Mouse (Mus musculus) c-Kit-positive CD71-positive TER-119-positive erythroid progenitor cells, embryonic 14.5 days (primary cell): ENCODE measurements around the gene Wt1.

ENCODE experiments used
- DNase-seq: peaks from one replicate; pipeline ENCODE4 v3.0.0-alpha.2; 2013; ENCODE audit warnings: low spot score

Wt1 gene

DNA sequence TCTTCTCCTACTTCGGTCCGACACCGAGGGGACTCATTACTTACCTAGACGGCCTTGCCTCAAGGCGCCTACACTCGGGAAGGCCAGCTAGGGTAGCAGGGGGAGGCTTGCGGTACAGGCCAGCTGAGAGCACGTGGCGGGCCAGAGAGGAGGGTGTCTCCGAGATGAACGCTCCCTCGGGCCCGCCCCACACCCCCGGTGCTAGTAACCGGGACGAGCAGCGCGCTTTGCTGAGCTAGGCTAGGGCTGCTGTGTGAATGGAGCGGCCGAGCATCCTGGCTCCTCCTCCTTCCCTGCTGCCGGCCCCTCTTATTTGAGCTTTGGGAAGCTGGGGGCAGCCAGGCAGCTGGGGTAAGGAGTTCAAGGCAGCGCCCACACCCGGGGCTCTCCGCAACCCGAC is at the start of gene Wt1:
Wt1 (plus strand) TSS at position 251 of the 400 bp plus-strand sequence.
- DNase-seq = no peak

DNA sequence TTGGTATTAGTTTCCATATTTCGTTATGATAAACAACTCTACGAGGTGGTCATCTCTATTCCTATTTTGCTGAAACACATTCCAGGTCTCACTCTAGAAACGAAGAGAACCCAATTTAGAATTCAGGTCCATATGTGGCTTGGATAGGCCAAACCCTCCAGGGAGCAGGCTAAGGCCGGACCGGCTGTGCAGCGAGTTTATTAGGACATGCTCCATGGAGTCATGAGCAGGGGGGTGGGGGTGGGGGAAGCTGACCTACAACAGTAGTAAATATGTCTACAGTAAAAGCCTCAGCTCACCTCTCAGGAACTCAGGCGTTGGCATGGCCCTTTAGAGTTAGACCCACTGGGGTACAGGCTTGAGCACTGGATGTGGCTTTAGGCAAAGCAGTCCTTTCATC is 49.2 kb upstream of the Wt1 start:
- no peak for DNase-seq

GRCm38 (mm10) chr2:105082256-105082790 is 44.0 kb upstream of the Wt1 start:
- no peak for DNase-seq

DNA sequence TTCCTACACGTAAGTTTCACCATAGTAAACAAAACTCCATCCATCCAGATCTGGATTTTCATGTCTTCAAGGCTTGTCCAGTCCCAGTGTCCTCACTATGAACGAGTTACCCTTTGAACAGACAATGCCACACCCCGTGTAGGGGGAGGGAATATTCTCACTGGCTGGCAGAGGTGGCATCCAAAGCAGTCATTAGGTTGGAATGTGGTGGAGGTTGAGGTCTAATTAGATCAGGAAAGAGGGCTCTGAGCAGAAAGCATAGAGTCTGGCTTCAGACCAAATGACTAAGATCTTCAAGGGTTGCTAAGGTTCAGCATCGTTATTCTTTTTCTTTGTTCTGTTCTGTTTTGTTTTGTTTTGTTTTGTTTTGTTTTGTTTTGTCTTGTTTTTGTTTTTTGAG is 42.3 kb upstream of the Wt1 start:
- DNase-seq = no peak

DNA sequence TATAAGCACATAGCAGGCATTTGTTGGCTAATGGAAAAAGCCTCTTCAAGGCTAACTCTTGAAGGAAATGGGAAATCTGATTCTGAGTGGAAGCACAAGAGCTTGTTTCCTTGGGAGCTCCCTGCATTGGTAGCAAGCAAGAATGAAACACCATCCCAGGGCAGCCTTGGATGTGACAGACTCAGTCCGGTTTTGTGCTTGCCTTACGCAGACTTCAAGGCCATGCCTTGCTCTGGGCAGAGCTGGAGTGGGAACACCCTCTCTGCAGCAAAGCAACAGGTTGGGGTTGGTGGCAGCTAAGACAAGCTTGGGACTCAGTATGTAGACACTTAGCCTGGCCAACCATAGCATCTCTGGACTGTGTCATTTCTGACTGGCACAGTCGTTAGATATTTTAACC is 40.2 kb upstream of the Wt1 start:
- DNase-seq = no peak

DNA sequence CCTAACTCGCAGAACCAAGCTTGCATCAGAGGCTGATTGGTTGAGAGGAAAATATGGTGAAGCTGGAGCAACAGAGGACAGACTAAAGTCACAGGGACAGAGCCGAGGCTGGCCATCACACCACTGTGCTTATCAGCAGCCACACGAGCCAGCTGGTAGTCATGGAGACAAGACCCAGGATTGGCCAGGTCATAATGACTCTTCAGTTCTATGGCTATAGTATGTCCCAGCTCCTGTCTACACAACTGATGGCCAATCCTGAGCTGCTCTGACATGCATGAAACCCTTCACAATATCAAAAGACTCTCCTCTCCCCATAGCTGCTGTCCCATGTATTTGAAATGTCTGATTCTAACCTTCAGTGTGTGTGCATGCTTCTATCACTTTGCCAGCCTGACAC is 38.3 kb upstream of the Wt1 start:
- DNase-seq = no peak

DNA sequence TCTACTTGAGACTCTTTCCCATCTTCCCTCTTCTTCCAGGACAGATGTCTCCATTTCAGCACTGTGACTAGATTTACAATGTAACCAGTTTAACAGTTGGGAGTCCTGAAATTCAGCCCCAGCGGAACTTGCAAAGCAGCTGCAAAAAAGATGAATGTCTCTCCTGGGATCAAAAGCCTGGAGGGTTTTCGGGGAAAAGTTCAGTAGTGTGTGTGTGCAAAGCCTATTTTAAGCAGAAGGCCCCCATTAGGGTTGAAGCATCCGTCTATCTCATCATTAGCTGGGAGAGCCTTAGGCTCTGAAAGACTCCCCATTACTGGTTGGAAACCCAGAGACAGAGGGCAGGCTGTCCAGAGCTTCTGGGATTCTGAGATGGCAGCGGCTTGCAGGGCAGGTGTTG is 37.2 kb upstream of the Wt1 start:
- no peak for DNase-seq

- DNase-seq = no peak
Measured at GRCm38 (mm10) chr2:105089581-105090508, 36.5 kb upstream of the Wt1 start.

GRCm38 (mm10) chr2:105090991-105091390 is 35.3 kb upstream of the Wt1 start:
- no peak for DNase-seq

- DNase-seq = no peak
Measured at GRCm38 (mm10) chr2:105091718-105092117, 34.6 kb upstream of the Wt1 start, which contains the start of gene Gm11060. TSS of gene Gm11060 (plus strand) at chr2:105092018.

GRCm38 (mm10) chr2:105097294-105097953 is 28.9 kb upstream of the Wt1 start:
- DNase-seq = no peak

DNA sequence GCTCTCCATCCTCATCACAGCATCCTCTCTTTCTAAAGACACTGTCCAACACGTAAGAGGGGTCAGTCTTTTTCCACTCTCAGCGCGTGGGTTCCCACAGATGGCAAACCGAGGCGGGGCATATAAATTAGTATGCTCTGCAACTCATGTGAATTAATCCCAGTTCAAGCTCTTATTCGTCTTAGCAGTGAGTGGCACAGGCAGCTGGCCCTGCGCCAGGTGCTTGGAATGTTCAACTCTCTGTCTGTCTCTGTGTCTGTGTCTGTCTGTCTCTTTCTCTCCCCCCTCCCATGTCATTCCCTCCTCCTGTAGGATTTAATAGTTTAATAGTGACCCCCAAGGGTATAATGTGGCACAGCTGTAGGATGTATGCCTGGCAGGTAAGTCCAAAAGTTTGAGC is 26.9 kb upstream of the Wt1 start:
- no peak for DNase-seq

DNA sequence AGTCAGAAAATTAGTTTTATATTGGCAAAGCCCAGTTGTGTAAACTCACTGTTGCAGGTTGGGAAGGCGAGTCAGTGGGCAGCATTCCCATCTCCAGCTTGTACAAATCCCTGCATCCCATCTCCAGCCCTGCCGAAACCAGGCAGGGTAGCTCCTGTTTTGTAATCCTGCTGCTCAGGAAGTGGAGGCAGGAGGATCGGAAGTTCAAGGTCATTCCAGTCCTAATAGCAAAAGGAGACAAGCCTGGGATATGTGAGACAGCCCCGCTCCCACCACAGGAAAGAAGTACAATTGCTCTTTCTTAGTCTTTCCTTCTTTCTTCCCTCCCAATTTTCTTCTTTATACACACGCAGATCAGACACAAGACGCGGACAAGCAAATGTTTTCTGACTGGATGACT is 25.8 kb upstream of the Wt1 start:
- no peak for DNase-seq

GRCm38 (mm10) chr2:105108703-105109158 is 17.6 kb upstream of the Wt1 start:
- DNase-seq = no peak

DNA sequence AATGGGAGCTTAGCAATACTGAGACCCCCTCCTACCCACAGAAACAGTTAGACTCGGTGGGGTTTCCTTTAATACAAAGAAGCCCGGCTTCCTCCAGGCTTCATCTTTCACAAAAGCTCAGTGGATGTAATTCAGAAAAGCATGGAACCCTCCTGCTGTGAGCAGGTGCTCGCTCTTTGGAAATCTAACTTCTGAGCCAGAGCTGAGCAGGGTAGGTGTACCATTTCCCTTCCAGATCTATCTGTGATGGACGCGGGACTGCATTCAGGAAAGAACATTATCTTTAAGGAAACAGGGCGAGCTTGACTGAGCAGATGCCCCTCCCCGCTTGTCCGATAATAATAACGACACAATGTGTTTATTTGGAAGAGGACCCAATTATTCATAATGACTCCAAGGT is 12.3 kb upstream of the Wt1 start:
- DNase-seq = no peak

DNA sequence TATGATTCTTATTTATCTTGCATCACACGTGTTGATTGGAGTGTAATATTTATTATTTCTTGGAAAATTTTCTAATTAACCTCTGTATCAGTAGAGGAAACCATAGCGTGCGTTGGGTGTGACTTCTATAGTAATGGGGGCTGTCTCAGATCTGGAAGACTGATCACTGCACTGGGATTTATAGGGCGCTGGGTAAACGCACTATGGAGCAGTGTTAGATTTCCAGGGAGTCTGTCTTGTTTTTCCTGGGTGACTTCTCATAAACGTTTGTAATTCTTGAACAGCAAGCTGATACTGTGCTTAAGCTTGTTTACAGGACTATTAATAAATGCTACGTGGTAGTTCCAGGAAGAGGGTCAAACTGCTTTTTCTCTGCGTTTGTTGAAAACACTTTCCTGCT is 8.7 kb upstream of the Wt1 start:
- no peak for DNase-seq

GRCm38 (mm10) chr2:105122216-105122615 is 4.1 kb upstream of the Wt1 start:
- no peak for DNase-seq

DNA sequence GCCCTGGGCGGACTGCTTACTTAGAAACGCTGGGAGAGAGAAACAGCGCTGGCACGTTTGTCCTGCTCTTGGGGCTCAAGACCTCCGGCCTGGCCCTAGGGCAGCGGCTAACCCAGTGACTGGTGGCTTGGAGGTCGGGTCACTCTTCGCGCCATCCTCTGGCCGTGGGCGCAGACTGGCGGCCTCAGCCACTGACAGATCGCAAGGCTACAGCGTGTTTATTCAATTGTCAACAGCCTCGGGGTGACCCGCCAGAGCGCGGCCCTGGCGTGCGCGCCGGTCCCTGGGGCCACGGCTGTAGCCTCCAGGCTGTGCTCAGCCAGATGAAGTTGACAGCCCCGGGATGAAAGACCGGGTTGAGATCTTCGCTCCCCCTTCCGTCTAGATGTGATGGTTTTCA is 3.4 kb upstream of the Wt1 start:
- DNase-seq = no peak

- DNase-seq = no peak
Measured at GRCm38 (mm10) chr2:105123431-105123830, 2.9 kb upstream of the Wt1 start.

- no peak for DNase-seq
Measured at GRCm38 (mm10) chr2:105123881-105124280, 2.4 kb upstream of the Wt1 start.

DNA sequence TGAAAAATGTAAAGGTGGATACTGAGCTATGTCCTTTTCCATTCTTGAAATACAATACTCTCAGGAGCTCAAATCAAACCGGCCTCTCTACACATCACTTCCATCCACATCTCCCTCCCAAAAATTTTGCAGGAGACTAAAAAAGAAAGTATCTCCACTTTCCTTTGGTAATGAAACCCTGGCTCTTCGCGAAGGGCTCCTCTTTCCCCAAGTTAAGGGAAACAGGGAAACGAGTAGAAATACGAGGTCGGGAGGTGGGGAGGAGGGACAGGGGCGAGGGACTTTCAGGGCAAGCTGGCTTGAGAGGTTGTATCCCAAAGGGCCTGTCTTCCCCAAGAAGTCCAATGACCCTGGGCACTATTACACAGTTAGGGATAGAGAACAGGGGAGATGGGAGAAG is 1.9 kb upstream of the Wt1 start:
- DNase-seq = no peak

- DNase-seq = no peak
Measured at GRCm38 (mm10) chr2:105125205-105125604, 1.1 kb upstream of the Wt1 start.

- no peak for DNase-seq
Measured at GRCm38 (mm10) chr2:105125641-105126040, 688 bp upstream of the Wt1 start.
